Mouse (Mus musculus): ENCODE data around the gene Bpifa2. TPM values are rescaled to one million over a fixed set of nuclear protein-coding genes. Genes with fewer than 3 reads are reported as not detected.
"Not testable (repeated sequence)": the region's sequence is repeated elsewhere in the genome, so short reads cannot be mapped to it uniquely, and the experiment has no call there.

Gene Bpifa2
- total RNA-seq (2022) = not detected

DNA sequence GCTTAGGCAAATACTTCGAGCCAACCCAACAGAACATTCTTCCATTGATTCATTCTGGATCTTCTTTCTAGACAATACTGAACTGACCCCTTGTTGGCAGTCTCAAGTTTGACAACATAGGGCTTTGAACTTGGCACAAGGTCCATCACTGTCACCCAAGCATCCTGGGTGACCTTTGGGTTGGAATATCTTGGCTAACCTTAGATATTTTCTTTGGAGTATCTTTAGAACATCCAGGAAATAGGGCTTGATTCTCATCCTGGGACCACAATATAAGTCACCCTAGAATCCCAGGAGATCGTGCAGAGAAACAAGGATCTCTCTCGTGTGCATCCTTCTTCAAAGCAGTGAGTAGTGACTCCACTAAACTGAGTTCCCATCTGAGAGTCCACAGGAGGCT is at the start of gene Bpifa2:
Gene Bpifa2 (plus strand): TSS at position 301 of the 400 bp plus-strand sequence.
- DNase-seq (ENCODE audit: low spot score in 2 of 2) = no peak

DNA sequence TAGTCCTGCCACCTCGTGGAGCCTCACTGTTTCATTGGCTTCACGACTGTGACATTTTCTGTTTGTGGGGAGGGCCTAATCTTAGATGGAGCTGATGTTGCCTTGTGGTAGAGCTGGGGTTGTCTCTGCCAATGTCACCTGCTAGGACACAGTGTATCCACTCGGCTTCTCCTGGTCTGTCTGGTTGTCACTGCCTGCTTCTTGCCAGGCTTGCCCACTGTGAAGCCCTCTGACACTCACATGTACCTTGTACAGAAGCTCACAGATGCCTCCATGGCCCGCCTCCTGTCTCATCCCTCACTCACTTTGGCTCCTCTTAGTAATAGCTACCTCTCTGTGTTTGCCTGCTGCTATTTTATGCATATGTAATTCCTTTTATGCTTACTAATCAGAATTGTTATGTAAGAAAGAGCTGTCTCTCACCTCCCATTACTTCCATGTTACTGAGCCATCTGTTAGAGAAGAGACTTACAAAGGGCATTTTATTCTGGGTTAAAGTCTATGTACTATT is 45.2 kb upstream of the Bpifa2 start:
- DNase-seq (ENCODE audit: low spot score in 2 of 2) = no peak

DNA sequence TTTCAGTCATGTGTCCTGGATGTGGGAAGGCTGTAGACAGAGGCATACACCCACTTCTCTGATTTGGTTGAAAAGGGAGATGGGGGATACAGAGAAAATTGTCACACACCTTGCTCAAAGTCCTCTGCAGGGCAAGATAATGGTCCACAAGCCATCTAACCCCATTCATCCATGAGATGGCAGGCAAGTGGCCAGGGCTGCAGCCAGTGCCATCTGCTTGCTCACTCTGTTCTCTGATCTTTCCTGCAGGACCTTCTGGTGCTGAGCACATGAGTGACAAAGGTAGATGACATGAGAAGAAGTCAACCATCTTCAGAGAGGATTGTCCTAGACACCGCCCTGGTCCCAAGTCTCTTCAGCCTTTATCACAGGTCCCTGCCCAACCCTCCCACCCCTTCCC is 44.7 kb upstream of the Bpifa2 start:
- no peak for DNase-seq (ENCODE audit: low spot score in 2 of 2)

DNA sequence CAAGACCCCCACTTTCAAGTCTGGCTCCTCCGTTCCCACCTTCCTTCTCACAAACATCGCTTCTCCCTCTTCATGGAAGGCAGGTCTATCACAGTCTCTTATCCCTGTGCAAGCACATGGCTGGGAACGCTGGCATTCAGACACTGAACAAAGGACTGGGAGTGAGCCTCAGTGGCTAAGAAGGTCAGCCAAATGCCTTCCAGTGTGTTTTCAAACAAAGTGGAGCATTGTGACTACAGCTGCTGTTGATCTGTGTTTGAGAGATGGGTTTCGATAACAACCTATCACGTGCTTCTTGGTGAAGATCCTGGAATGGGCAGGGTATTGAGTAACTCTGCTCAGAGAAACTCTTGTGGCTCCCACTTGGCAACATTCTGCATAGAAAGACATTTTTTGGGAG is 37.8 kb upstream of the Bpifa2 start:
- DNase-seq (ENCODE audit: low spot score in 2 of 2) = no peak

DNA sequence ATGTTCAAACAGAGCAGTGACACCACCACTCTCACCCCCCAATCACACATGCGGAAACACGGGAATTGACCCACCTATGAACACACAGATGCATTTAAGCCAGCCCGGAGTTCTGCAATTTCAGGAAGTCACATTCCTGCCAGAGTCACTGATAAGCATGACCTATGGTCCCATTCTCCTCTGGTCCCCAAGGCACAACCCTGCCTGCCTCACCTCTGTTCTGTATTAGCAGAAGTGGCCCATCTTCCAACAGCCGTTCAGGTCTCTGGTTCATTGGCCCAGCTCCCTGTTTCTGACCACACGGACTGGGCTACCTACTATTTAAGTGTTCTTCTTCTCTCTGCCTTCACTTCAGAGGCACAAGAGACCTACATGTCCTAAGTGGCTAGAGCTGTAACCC is 33.5 kb upstream of the Bpifa2 start, which contains the start of gene Bpifa6:
Gene Bpifa6 (plus strand): TSS at position 364 of the 400 bp plus-strand sequence.
- no peak for DNase-seq (ENCODE audit: low spot score in 2 of 2)

DNA sequence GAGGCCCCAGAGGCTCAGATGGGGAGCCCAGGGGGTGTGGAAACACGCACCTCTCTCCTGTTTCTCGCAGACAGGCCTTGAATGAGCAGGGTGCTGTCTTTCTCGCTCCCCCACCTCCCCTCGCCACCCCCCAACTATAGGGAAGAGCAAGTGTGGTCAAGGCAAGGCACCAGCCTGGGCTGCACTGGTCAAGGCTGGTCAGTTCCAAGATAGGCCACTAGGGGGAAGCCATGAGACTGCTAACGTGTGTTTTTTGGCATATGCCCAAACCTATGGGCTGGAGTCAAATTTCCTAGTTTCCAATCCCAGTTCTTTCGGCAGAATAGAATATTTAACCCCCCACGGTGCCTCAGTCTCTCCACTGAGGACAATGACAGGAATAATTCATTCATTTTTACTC is 12.3 kb upstream of the Bpifa2 start:
- peak; percentile 33 to 34 for DNase-seq (ENCODE audit: low spot score in 2 of 2)

DNA sequence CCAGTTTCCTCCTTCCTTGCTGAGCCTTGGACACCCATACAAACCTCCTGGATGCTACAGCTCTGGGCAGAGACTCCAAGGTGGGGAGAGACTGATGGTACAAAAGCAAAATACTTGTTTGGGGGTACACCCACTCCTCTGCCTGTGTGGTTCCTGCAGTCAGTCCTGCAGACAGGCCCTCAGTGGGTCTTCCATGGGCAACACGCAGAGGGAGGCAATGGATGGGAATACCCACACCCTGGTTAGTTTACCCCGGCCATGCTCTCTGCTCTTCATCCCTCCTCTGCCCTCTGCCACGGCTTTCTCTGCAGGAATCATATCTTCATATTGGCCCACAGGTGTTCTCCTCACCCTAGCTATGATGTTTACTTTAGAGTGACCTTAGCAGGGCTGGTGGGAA is 7.6 kb upstream of the Bpifa2 start:
- DNase-seq (ENCODE audit: low spot score in 2 of 2) = no peak

DNA sequence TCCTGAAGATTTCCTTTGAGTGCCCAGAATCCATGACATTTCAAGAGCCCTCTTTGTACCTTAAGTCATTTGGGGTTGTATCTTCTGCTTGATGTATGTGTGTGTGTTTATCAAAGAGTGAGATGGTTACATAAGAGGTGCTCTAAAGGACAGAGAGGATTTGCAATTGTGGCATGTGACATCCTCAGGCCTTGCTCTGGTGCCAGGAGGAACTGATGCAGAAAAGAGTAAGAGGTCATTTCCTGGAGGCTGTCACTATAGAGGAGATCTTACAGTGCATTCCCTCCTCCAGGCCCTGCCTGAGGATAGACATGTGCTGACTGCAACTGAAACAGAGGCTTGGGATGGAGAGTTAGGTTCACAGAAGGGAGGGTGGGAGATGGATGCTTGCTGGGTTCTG is 7.0 kb upstream of the Bpifa2 start:
- DNase-seq (ENCODE audit: low spot score in 2 of 2) = no peak

DNA sequence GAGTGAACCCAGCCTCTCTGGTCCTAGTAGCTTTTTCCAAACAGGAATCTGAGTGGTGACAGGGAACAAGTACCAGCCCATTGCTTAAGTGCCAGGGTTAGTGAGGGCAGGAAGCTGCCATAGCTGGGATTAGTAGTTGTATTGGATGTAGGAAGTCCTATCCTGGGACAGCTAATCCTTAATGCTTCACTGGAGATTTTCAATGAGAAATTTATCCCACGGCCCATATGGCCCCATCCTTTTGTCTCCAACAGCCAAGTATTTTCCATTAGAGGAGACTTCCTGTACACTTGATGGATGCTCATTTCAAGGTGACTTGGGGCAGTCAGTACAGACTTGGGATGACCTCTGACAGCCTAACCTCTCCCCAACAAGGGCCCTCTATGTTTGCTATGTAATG is 3.6 kb upstream of the Bpifa2 start:
- DNase-seq (ENCODE audit: low spot score in 2 of 2) = no peak

DNA sequence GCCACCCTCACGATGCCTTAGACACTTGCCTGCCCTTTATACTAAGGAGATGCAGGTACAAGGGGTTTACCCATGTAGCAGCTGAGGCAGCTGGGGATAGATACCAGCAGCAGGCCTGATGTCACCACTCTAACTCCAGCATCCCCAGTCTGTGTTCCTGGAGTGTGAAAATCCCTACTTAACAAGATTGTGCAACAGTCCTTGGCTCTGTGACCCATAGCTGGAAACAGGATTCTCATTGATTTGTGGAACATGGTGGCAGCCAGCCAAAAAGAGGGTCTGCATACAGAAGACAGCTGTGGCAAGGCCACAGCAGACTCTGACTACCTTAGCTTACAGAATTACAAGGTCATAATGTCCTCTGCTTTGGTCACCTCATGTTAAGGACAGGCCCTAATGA is 3.0 kb upstream of the Bpifa2 start:
- no peak for DNase-seq (ENCODE audit: low spot score in 2 of 2)

DNA sequence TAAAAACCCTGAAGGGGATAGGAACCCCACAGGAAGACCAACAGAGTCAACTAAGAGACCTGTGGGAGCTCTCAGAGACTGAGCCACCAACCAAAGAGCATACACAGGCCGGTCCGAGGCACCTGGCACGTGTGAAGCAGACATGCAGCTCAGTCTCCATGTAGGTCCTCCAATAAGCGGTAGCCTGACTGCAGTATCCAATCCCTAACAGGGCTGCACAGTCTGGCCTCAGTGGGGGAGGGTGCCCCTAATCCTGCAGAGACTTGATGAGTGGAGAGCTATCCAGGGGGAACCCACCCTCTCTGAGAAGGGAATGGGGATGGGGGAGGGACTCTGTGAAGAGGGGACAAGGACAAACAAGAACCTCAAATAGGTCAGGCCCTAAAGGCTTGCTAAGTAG is 2.3 kb upstream of the Bpifa2 start:
- DNase-seq (ENCODE audit: low spot score in 2 of 2) = no peak

DNA sequence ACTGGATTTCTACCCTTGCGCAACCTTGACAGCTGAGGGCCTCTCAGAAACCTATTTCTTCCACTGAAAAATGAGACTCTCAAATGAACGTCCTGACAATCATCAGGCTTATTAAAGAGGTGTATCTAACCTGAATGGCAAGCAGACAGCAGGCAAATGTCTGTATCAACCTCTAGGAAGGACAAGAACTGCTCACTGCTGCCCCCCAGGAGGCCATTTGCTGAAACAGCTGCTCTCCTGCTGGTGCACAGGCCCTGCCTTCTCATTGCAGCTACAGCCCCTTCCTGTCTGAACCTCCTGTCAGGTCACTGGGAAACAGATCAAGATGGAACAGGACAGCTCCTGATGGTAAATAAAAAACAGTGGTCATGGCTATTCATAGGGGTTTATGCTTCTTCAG is 1.7 kb upstream of the Bpifa2 start:
- DNase-seq (ENCODE audit: low spot score in 2 of 2) = no peak

DNA sequence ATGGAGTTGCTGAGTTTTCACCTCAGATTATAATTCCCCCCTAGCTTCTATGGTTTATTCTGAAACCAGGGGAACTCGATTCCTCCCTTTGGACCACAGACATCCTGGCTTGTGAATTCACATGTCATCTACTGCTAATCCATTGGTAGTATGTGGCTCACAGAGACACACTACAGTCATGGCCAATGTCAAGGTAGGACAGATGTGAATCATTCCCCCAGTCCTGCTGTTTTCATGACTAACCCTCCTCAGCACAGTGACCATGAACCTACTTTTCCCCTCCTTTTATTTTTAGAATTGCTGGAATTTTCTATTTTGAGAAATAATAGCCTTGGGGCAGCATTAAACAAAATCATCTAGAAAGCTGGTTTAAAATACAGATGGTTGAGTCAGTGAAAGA is 684 bp upstream of the Bpifa2 start:
- DNase-seq (ENCODE audit: low spot score in 2 of 2) = no peak

DNA sequence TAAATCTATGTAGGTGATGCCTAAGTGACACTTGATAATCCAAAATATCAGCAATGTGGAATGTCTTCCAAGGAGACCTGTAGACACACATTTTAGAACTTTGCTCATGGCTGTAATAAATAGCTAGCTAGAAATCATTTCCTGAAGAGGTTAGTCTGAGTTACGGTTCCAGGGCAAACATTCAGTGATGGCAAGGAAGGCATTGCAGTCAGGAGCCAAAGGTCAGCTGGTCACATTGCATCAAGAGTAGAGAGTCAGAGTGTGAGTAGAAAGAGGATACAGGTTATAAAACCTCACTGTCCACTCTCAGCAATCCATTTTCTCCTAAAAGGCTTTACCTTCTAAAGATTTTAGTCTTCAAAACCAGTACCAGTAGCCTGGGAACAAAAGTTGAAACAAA is 9.9 kb downstream of the Bpifa2 start:
- DNase-seq (ENCODE audit: low spot score in 2 of 2) = no peak

DNA sequence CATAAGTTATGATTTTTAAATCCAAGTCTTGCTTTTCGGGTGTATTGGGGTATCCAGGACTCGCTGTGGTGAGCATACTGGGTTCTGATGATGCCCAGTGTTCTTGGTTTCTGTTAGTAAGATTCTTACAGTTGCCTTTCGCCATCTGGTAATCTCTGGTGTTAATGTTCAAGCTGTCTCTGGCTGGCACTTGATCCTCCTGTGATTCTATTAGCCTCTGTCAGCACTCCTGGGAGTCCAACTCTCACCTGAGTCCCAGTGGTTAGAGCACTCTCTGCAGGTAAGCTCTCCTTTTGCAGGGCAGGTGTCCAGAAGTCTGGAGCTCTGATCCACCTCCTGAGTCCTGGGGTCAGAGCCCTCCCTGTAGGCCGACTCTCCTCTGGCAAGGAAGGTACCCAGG is 16.6 kb downstream of the Bpifa2 start:
- not testable (repeated sequence) for DNase-seq (ENCODE audit: low spot score in 2 of 2)

DNA sequence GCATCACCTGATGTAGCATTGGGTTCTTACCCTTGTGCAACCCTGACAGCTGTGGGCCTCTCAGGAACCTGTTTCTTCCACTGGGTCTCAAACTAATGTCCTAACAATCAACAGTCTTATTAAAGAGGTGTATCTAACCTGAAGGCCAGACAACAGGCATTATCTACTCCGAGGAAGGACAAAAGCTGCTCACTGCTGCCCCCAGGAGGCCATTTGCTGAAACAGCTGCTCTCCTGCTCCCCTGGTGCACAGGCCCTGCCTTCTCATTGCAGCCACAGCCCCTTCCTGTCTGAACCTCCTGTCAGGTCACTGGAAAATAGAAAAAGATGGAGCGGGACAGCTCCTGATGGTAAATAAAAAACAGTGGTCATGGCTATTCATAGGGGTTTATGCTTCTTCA is 30.9 kb downstream of the Bpifa2 start:
- DNase-seq (ENCODE audit: low spot score in 2 of 2) = no peak

DNA sequence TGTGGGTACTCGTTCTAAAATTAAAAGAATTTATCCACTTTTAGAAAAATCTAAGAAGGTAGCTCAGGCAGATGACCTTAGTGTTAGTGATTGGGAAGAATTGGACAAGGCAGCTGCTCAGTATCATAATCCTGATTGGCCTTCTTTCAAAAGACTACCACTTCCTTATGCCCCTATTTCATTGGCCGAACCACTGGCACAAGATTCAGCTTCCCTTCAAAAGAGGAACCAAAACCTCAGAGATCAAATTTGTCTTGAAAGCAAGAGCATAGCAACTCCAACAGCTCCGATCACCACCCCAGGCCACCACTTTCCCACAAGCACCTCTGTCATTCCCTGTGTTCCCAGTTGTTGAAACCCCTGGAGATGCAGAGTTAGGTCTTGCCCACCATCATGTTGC is 36.7 kb downstream of the Bpifa2 start:
- DNase-seq (ENCODE audit: low spot score in 2 of 2) = no peak

DNA sequence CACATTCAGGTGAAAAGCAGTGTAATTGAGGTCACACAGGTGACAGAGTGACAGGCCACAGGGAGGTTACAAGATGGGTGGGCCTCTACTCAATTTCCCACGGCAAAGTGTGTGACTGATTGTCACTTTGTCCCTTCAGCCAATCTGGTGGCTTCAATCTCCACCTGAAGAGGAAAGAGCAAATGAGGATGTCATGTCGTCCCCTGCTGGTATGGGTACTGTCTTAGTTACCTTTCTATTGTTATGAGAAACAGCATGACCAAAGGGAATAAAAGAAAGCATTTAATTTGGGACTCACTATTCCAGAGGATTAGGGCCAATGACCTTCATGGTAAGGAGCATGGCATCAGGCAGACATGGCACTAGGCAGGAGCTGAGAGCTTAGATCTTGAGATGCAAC is 50.6 kb downstream of the Bpifa2 start:
- no peak for DNase-seq (ENCODE audit: low spot score in 2 of 2)

Other genes starting within 250 kb of the Bpifa2 start
- gene Efcab8, start 228.3 kb upstream of the Bpifa2 start, total RNA-seq (2022) = under 1 TPM in 2 of 4 experiments, not detected in 2; 0.13 TPM
- gene Sun5, start 137.2 kb upstream of the Bpifa2 start, total RNA-seq (2022) = not detected
- not detected for gene Bpifb2, start 133.2 kb upstream of the Bpifa2 start, total RNA-seq (2022)
- gene Bpifb6, start 107.9 kb upstream of the Bpifa2 start, total RNA-seq (2022) = not detected
- gene Bpifb3, start 90.0 kb upstream of the Bpifa2 start, total RNA-seq (2022) = not detected
- gene Bpifb4, start 70.1 kb upstream of the Bpifa2 start, total RNA-seq (2022) = not detected
- under 1 TPM in 1 of 4 experiments, not detected in 3; 0.19 TPM for gene Bpifa6, start 33.3 kb upstream of the Bpifa2 start, total RNA-seq (2022)
- gene Bpifa3, start 122.1 kb downstream of the Bpifa2 start, total RNA-seq (2022) = not detected
- not detected for gene Bpifa1, start 134.6 kb downstream of the Bpifa2 start, total RNA-seq (2022)
- gene Bpifa5, start 154.3 kb downstream of the Bpifa2 start, total RNA-seq (2022) = not detected
- gene Bpifb1, start 182.6 kb downstream of the Bpifa2 start, total RNA-seq (2022) = not detected
- not detected for gene Bpifb5, start 215.5 kb downstream of the Bpifa2 start, total RNA-seq (2022)
- 1 to 10 TPM in 1 of 4 experiments, not detected in 3; 1.1 TPM for gene Bpifb9a, start 249.6 kb downstream of the Bpifa2 start, total RNA-seq (2022)